Mouse (Mus musculus): Measurements from ENCODE around the gene Bbs9.

DNA sequence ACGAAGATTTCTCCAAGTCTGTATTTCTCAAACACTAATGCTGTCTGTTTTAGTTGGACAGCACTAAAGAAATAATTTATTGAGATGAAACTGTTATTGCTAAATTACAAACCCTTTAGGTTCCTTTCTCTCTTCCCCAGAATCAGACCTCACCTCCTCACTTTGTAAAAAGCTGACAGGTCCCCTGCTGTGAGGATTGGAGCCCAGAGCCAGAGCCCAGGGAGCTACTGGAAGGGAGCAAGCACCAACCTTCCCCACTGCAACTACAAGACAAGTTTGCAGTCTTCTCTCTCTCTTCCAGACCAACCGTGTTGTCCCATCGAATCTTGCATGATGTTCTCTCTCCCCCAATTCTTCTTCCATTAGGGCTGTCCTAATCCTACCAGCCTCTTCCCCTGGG, 283.7 kb downstream of the Bbs9 start:
- no peak for TF ChIP-seq CTCF (IDR thresholded peaks at IDR 0.05)
- no peak for TF ChIP-seq POLR2A (IDR thresholded peaks at IDR 0.05; ENCODE audit: insufficient read depth, low read depth, low read length)

Measured in heart, adult 2 months (tissue).